Comparison of ENCODE assay signal across 9 mouse cellular contexts in the genomic region with DNA sequence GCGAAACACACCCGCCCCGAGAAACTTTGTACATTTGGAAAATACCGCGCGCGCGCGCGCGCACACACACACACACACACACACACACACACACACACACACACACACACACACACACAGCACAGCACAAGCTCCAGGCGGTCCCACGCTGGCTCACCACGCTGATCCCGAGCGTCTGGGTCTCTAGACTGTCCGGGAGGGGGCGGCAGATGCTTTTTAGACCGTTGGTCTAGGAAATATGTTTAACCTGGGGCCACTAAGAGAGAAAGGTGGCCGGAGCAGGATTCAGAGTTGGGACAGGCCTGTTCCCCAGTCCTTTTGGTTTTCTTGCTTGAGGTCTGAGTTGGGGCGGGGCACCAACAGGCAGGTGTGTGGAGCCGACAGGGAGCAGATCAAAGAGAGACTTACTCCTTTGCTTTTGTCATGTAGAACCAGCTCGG. TPM values are rescaled to one million over a fixed set of nuclear protein-coding genes. Genes with fewer than 3 reads are reported as not detected.
DNase-seq lines count a peak whose midpoint lies in the region; ATAC-seq and TF ChIP-seq lines count a peak whose summit lies in the region.
"Had no signal": no experiment of that assay in that cellular context is flagged by ENCODE, and none has a peak within 500 bp of the region (broad histone marks: within the 10 kb centered on the region; RNA-seq: fewer than 3 reads in every experiment).

No protein-coding gene starts in this region.

- H3K4me3 ChIP-seq in forebrain, embryonic 14.5 days (ENCODE audit: low read depth, low read length), result peak overlapping the region; percentile 14
- H3K4me3 ChIP-seq in hindbrain, postnatal 0 days (ENCODE audit: low read length), result peak overlapping the region; percentile 30
- peak overlapping the region; percentile 37 for H3K4me3 ChIP-seq in liver, embryonic 13.5 days (replicated peaks)
- H3K4me3 ChIP-seq in neural tube, embryonic 11.5 days (ENCODE audit: low read depth, low read length), result peak overlapping the region; percentile 23

- no peak overlapping the region for H3K27ac ChIP-seq in forebrain, embryonic 14.5 days (ENCODE audit: low read depth, low read length)
- no peak overlapping the region for H3K27ac ChIP-seq in hindbrain, postnatal 0 days
- no peak overlapping the region for H3K27ac ChIP-seq in liver, embryonic 13.5 days
- H3K27ac ChIP-seq in neural tube, embryonic 11.5 days (ENCODE audit: low read depth, low read length), result no peak overlapping the region

- H3K9me3 ChIP-seq in forebrain, embryonic 14.5 days (replicated peaks; ENCODE audit: control insufficient read depth, low read length), result no peaks in the 10 kb centered on the region
- no peaks in the 10 kb centered on the region for H3K9me3 ChIP-seq in hindbrain, postnatal 0 days (ENCODE audit: low read length)
- no peaks in the 10 kb centered on the region for H3K9me3 ChIP-seq in liver, embryonic 13.5 days (replicated peaks)
- H3K9me3 ChIP-seq in neural tube, embryonic 11.5 days (ENCODE audit: control insufficient read depth, low read length), result no peaks in the 10 kb centered on the region
- H3K9me3 ChIP-seq: G1E had no signal

- DNase-seq in cerebellum, postnatal 14 days, result peak; percentile 42 to 67
- DNase-seq in adrenal gland, adult 18-20 months (ENCODE audit: low spot score in 2 of 2), result peak; percentile 48 to 62
- DNase-seq in forebrain, embryonic 14.5 days (ENCODE audit: low spot score), result peak; percentile 69
- DNase-seq in hindbrain, postnatal 0 days (ENCODE audit: low spot score), result peak; percentile 68
- no peak for DNase-seq in liver, embryonic 13.5 days
- DNase-seq in neural tube, embryonic 11.5 days (ENCODE audit: low spot score), result peak; percentile 67
- DNase-seq in urinary bladder, postnatal 4 days (ENCODE audit: low spot score in 2 of 2), result peak; percentile 53 to 71

- peak overlapping the region; percentile 37 for H3K9ac ChIP-seq in forebrain, embryonic 14.5 days (ENCODE audit: low read length)
- H3K9ac ChIP-seq in hindbrain, postnatal 0 days (replicated peaks; ENCODE audit: low read length), result no peak overlapping the region
- no peak overlapping the region for H3K9ac ChIP-seq in liver, embryonic 13.5 days
- H3K9ac ChIP-seq in neural tube, embryonic 11.5 days (ENCODE audit: low read length), result peak overlapping the region; percentile 47

- WGBS in forebrain, embryonic 14.5 days, result 4% methylated on average over 23 of the region's 23 CpGs
- 6% methylated on average over 23 of the region's 23 CpGs for WGBS in hindbrain, postnatal 0 days
- whole genome bisulfite sequencing in liver, embryonic 13.5 days (ENCODE audit: insufficient replicate concordance), result 8% methylated on average over 15 of the region's 23 CpGs
- WGBS in neural tube, embryonic 11.5 days, result 3% methylated on average over 23 of the region's 23 CpGs

- H3K4me2 ChIP-seq in forebrain, embryonic 14.5 days (ENCODE audit: low read length), result peak overlapping the region; percentile 46
- peak overlapping the region; percentile 61 for H3K4me2 ChIP-seq in hindbrain, postnatal 0 days (ENCODE audit: low read depth, low read length)
- H3K4me2 ChIP-seq in liver, embryonic 13.5 days, result peak overlapping the region; percentile 60
- H3K4me2 ChIP-seq in neural tube, embryonic 11.5 days (ENCODE audit: low read depth), result peak overlapping the region; percentile 49

- peak; percentile 63 for TF ChIP-seq CTCF in hindbrain, postnatal 0 days (IDR thresholded peaks at IDR 0.05; ENCODE audit: low read depth)

- ATAC-seq in cerebellum, adult (ENCODE audit: insufficient number of reproducible peaks, low FRiP score, low TSS enrichment), result no peak
- 0 out of 2 replicates have a peak, but pooled peaks have one; percentile 19 for ATAC-seq in forebrain, embryonic 14.5 days
- peak; percentile 39; the same call in 1 of the 2 replicates for ATAC-seq in hindbrain, postnatal 0 days
- ATAC-seq in liver, embryonic 13.5 days (ENCODE audit: low read depth), result 0 out of 2 replicates have a peak, but pooled peaks have one; percentile 47
- no peak for ATAC-seq in neural tube, embryonic 11.5 days (ENCODE audit: insufficient read depth, low FRiP score, low TSS enrichment)

- no peaks in the 10 kb centered on the region for H3K27me3 ChIP-seq in forebrain, embryonic 14.5 days (replicated peaks; ENCODE audit: control insufficient read depth, insufficient read depth, low read length)
- no peaks in the 10 kb centered on the region for H3K27me3 ChIP-seq in hindbrain, postnatal 0 days (ENCODE audit: insufficient read depth, low read length)
- peaks cover 81% of the 10 kb centered on the region for H3K27me3 ChIP-seq in liver, embryonic 13.5 days
- no peaks in the 10 kb centered on the region for H3K27me3 ChIP-seq in neural tube, embryonic 11.5 days (ENCODE audit: control insufficient read depth, insufficient read depth, low read length)

- H3K4me1 ChIP-seq in forebrain, embryonic 14.5 days (ENCODE audit: control insufficient read depth, insufficient read depth, low read length), result peaks cover 27% of the 10 kb centered on the region
- H3K4me1 ChIP-seq in hindbrain, postnatal 0 days (ENCODE audit: insufficient read depth, low read length), result 0 out of 2 replicates have a peak, but pooled peaks cover 6% of the 10 kb centered on the region
- H3K4me1 ChIP-seq in liver, embryonic 13.5 days (replicated peaks), result peaks cover 21% of the 10 kb centered on the region
- peaks cover 10% of the 10 kb centered on the region for H3K4me1 ChIP-seq in neural tube, embryonic 11.5 days (ENCODE audit: control insufficient read depth, insufficient read depth, low read length)

- no peaks in the 10 kb centered on the region for H3K36me3 ChIP-seq in forebrain, embryonic 14.5 days (ENCODE audit: control insufficient read depth, insufficient read depth, low read length)
- no peaks in the 10 kb centered on the region for H3K36me3 ChIP-seq in hindbrain, postnatal 0 days (ENCODE audit: insufficient read depth, low read length)
- H3K36me3 ChIP-seq in liver, embryonic 13.5 days, result no peaks in the 10 kb centered on the region
- no peaks in the 10 kb centered on the region for H3K36me3 ChIP-seq in neural tube, embryonic 11.5 days (ENCODE audit: control insufficient read depth, insufficient read depth, low read length)
- H3K36me3 ChIP-seq: G1E had no signal

RNA-seq across cellular contexts. Expression of gene Fbxl14, which starts 30.4 kb away (rescaled TPM):
- 10 to 100 TPM; 31.7 to 34.1 TPM for total RNA-seq in adrenal gland, adult 18-20 months (2021)
- 6.8 and 7.6 TPM in 2 replicates for polyA plus RNA-seq in forebrain, embryonic 14.5 days (2014; fragmentation: Nextera tagmentation; extraction: Ambion mirVana)
- 51.6 and 57.3 TPM in 2 replicates for total RNA-seq in hindbrain, postnatal 0 days (2014; rRNA removed)
- 2.0 and 2.7 TPM in 2 replicates for polyA plus RNA-seq in hindbrain, postnatal 0 days (2015; fragmentation: Nextera tagmentation; extraction: Ambion mirVana)
- 2.8 and 3.1 TPM in 2 replicates for polyA plus RNA-seq in liver, embryonic 13.5 days (2015; fragmentation: Nextera tagmentation; extraction: Ambion mirVana)
- polyA plus RNA-seq in neural tube, embryonic 11.5 days (2014; fragmentation: Nextera tagmentation; extraction: Ambion mirVana), result 5.8 and 7.2 TPM in 2 replicates

RNA-seq across cellular contexts. Expression of gene Adipor2, which starts 31.6 kb away (rescaled TPM):
- 100 to 1,000 TPM; 191 to 229 TPM for total RNA-seq in adrenal gland, adult 18-20 months (2021)
- 33.3 and 39.6 TPM in 2 replicates for polyA plus RNA-seq in forebrain, embryonic 14.5 days (2014; fragmentation: Nextera tagmentation; extraction: Ambion mirVana)
- 40.9 and 41.8 TPM in 2 replicates for total RNA-seq in hindbrain, postnatal 0 days (2014; rRNA removed)
- polyA plus RNA-seq in hindbrain, postnatal 0 days (2015; fragmentation: Nextera tagmentation; extraction: Ambion mirVana), result 30.8 and 32.2 TPM in 2 replicates
- polyA plus RNA-seq in liver, embryonic 13.5 days (2015; fragmentation: Nextera tagmentation; extraction: Ambion mirVana), result 33.3 and 38.6 TPM in 2 replicates
- polyA plus RNA-seq in neural tube, embryonic 11.5 days (2014; fragmentation: Nextera tagmentation; extraction: Ambion mirVana), result 20.6 and 21.7 TPM in 2 replicates

Comparison
In these comparisons a context has a peak if more than half of its experiments do, and no peak if none do; other contexts are left out.
1. ATAC-seq: peak in forebrain, embryonic 14.5 days (single experiment), hindbrain, postnatal 0 days (single experiment) and liver, embryonic 13.5 days (single experiment); none in cerebellum, adult (single experiment) and neural tube, embryonic 11.5 days (single experiment).
2. H3K9ac ChIP-seq: peak in forebrain, embryonic 14.5 days (single experiment) and neural tube, embryonic 11.5 days (single experiment); none in hindbrain, postnatal 0 days (single experiment) and liver, embryonic 13.5 days (single experiment).
3. Peak in every context shown above with its lines, with median percentiles within 50 percentile points of each other: H3K4me2 ChIP-seq and H3K4me3 ChIP-seq.